Mouse (Mus musculus): ENCODE results near the gene Clcn5. TPM values are rescaled to one million over a fixed set of nuclear protein-coding genes. Genes with fewer than 3 reads are reported as not detected.

Gene Clcn5
- polyA plus RNA-seq, 1 experiment from 2014 or later: 20.5 TPM

GRCm38 (mm10) chrX:7288976-7289375, 30.2 kb downstream of the Clcn5 start:
- Histone ChIP-seq H3K36me3 (no peaks in the 10 kb centered on the region), H3K27me3 (no peaks in the 10 kb centered on the region), H3K4me3 (replicated peaks) (no peak overlapping the region), H3K4me2 (no peak overlapping the region), H3K9ac (replicated peaks) (no peak overlapping the region), H3K27ac (no peak overlapping the region), H3K9me3 (no peaks in the 10 kb centered on the region), H3K4me1 (replicated peaks) (no peaks in the 10 kb centered on the region)
- 16% methylated on average over 2 of the region's 2 CpGs for WGBS
- ATAC-seq (ENCODE audit: insufficient number of reproducible peaks, insufficient read depth, low FRiP score, low TSS enrichment, low read depth): no peak

GRCm38 (mm10) chrX:7287051-7287734, 32.0 kb downstream of the Clcn5 start:
- Histone ChIP-seq H3K36me3 (no peaks in the 10 kb centered on the region), H3K9ac (replicated peaks) (no peak overlapping the region), H3K27ac (no peak overlapping the region), H3K4me1 (replicated peaks) (no peaks in the 10 kb centered on the region), H3K4me3 (replicated peaks) (no peak overlapping the region), H3K27me3 (no peaks in the 10 kb centered on the region), H3K4me2 (no peak overlapping the region), H3K9me3 (no peaks in the 10 kb centered on the region)
- ATAC-seq (ENCODE audit: insufficient number of reproducible peaks, insufficient read depth, low FRiP score, low TSS enrichment, low read depth): no peak
- WGBS: 90% methylated on average over 2 of the region's 2 CpGs

- ATAC-seq (ENCODE audit: insufficient number of reproducible peaks, insufficient read depth, low FRiP score, low TSS enrichment, low read depth): no peak
- Histone ChIP-seq H3K36me3 (no peaks in the 10 kb centered on the region), H3K4me2 (no peak overlapping the region), H3K9ac (replicated peaks) (no peak overlapping the region), H3K4me1 (replicated peaks) (no peaks in the 10 kb centered on the region), H3K4me3 (replicated peaks) (no peak overlapping the region), H3K9me3 (no peaks in the 10 kb centered on the region), H3K27me3 (no peaks in the 10 kb centered on the region), H3K27ac (no peak overlapping the region)
- 76% methylated on average over 1 of the region's 1 CpGs for WGBS
These were observed 36.5 kb downstream of the Clcn5 start for GRCm38 (mm10) chrX:7282636-7283035.

GRCm38 (mm10) chrX:7279722-7280121, 39.4 kb downstream of the Clcn5 start:
- H3K4me2 ChIP-seq: no peak overlapping the region
- H3K4me1 ChIP-seq (replicated peaks): no peaks in the 10 kb centered on the region
- H3K4me3 ChIP-seq (replicated peaks): no peak overlapping the region
- 88% methylated on average over 5 of the region's 5 CpGs for WGBS
- no peaks in the 10 kb centered on the region for H3K36me3 ChIP-seq
- H3K9ac ChIP-seq (replicated peaks): no peak overlapping the region
- no peaks in the 10 kb centered on the region for H3K27me3 ChIP-seq
- no peaks in the 10 kb centered on the region for H3K9me3 ChIP-seq
- no peak overlapping the region for H3K27ac ChIP-seq
- ATAC-seq (ENCODE audit: insufficient number of reproducible peaks, insufficient read depth, low FRiP score, low TSS enrichment, low read depth): no peak

GRCm38 (mm10) chrX:7276564-7276963, 42.6 kb downstream of the Clcn5 start:
- Histone ChIP-seq H3K36me3 (no peaks in the 10 kb centered on the region), H3K4me2 (no peak overlapping the region), H3K9ac (replicated peaks) (no peak overlapping the region), H3K4me3 (replicated peaks) (no peak overlapping the region), H3K9me3 (no peaks in the 10 kb centered on the region), H3K4me1 (replicated peaks) (no peaks in the 10 kb centered on the region), H3K27me3 (no peaks in the 10 kb centered on the region), H3K27ac (no peak overlapping the region)
- 76% methylated on average over 6 of the region's 6 CpGs for WGBS
- ATAC-seq (ENCODE audit: insufficient number of reproducible peaks, insufficient read depth, low FRiP score, low TSS enrichment, low read depth): no peak

- Histone ChIP-seq H3K4me1 (replicated peaks) (peaks cover 6% of the 10 kb centered on the region), H3K27ac (0 out of 2 replicates have a peak overlapping the region, but pooled peaks have one; percentile 12), H3K4me2 (no peak overlapping the region), H3K9me3 (no peaks in the 10 kb centered on the region), H3K9ac (replicated peaks) (no peak overlapping the region), H3K27me3 (no peaks in the 10 kb centered on the region), H3K4me3 (replicated peaks) (no peak overlapping the region), H3K36me3 (no peaks in the 10 kb centered on the region)
- 89% methylated on average over 5 of the region's 5 CpGs for WGBS
- ATAC-seq (ENCODE audit: insufficient number of reproducible peaks, insufficient read depth, low FRiP score, low TSS enrichment, low read depth): no peak
These were observed 58.0 kb downstream of the Clcn5 start for GRCm38 (mm10) chrX:7261149-7261548.

GRCm38 (mm10) chrX:7260400-7261113, 58.6 kb downstream of the Clcn5 start:
- H3K27me3 ChIP-seq: no peaks in the 10 kb centered on the region
- H3K4me3 ChIP-seq (replicated peaks): no peak overlapping the region
- peaks cover 6% of the 10 kb centered on the region for H3K4me1 ChIP-seq (replicated peaks)
- no peak overlapping the region for H3K4me2 ChIP-seq
- no peak overlapping the region for H3K27ac ChIP-seq
- no peaks in the 10 kb centered on the region for H3K36me3 ChIP-seq
- H3K9ac ChIP-seq (replicated peaks): no peak overlapping the region
- H3K9me3 ChIP-seq: no peaks in the 10 kb centered on the region
- no peak for ATAC-seq (ENCODE audit: insufficient number of reproducible peaks, insufficient read depth, low FRiP score, low TSS enrichment, low read depth)
- 59% methylated on average over 5 of the region's 5 CpGs for WGBS

- no peak overlapping the region for H3K4me3 ChIP-seq (replicated peaks)
- no peak for ATAC-seq (ENCODE audit: insufficient number of reproducible peaks, insufficient read depth, low FRiP score, low TSS enrichment, low read depth)
- no peaks in the 10 kb centered on the region for H3K27me3 ChIP-seq
These were observed 59.4 kb downstream of the Clcn5 start for GRCm38 (mm10) chrX:7259718-7260117.

GRCm38 (mm10) chrX:7256022-7256421, 63.1 kb downstream of the Clcn5 start:
- Histone ChIP-seq H3K36me3 (no peaks in the 10 kb centered on the region), H3K9me3 (no peaks in the 10 kb centered on the region), H3K9ac (replicated peaks) (no peak overlapping the region), H3K4me2 (no peak overlapping the region), H3K4me1 (replicated peaks) (peaks cover 2% of the 10 kb centered on the region), H3K27ac (no peak overlapping the region), H3K4me3 (replicated peaks) (no peak overlapping the region), H3K27me3 (no peaks in the 10 kb centered on the region)
- 82% methylated on average over 3 of the region's 3 CpGs for WGBS
- no peak for ATAC-seq (ENCODE audit: insufficient number of reproducible peaks, insufficient read depth, low FRiP score, low TSS enrichment, low read depth)

More at GRCm38 (mm10) chrX:7259718-7260117, 59.4 kb downstream of the Clcn5 start:
- Histone ChIP-seq H3K36me3 (no peaks in the 10 kb centered on the region), H3K9me3 (no peaks in the 10 kb centered on the region), H3K4me1 (replicated peaks) (peaks cover 6% of the 10 kb centered on the region), H3K9ac (replicated peaks) (no peak overlapping the region), H3K27ac (no peak overlapping the region), H3K4me2 (no peak overlapping the region)
- 77% methylated on average over 3 of the region's 3 CpGs for WGBS

- 66% methylated on average over 5 of the region's 5 CpGs for WGBS
- H3K36me3 ChIP-seq: no peaks in the 10 kb centered on the region
- H3K27me3 ChIP-seq: no peaks in the 10 kb centered on the region
- no peak overlapping the region for H3K9ac ChIP-seq (replicated peaks)
- H3K4me1 ChIP-seq (replicated peaks): peaks cover 12% of the 10 kb centered on the region; the same call in 1 of the 2 replicates
- no peak for ATAC-seq (ENCODE audit: insufficient number of reproducible peaks, insufficient read depth, low FRiP score, low TSS enrichment, low read depth)
- no peak overlapping the region for H3K27ac ChIP-seq
- no peaks in the 10 kb centered on the region for H3K9me3 ChIP-seq
- H3K4me3 ChIP-seq (replicated peaks): no peak overlapping the region
- H3K4me2 ChIP-seq: no peak overlapping the region
These were observed 115.1 kb downstream of the Clcn5 start for GRCm38 (mm10) chrX:7204099-7204498.

GRCm38 (mm10) chrX:7203535-7203934, 115.6 kb downstream of the Clcn5 start:
- Histone ChIP-seq H3K4me3 (replicated peaks) (no peak overlapping the region), H3K27me3 (no peaks in the 10 kb centered on the region), H3K27ac (no peak overlapping the region), H3K9ac (replicated peaks) (no peak overlapping the region), H3K9me3 (no peaks in the 10 kb centered on the region), H3K4me2 (no peak overlapping the region), H3K4me1 (replicated peaks) (peaks cover 12% of the 10 kb centered on the region; the same call in 1 of the 2 replicates), H3K36me3 (no peaks in the 10 kb centered on the region)
- WGBS: 86% methylated on average over 3 of the region's 3 CpGs
- no peak for ATAC-seq (ENCODE audit: insufficient number of reproducible peaks, insufficient read depth, low FRiP score, low TSS enrichment, low read depth)

All from limb, embryonic 12.5 days (tissue).